ENCODE assay signal across 23 mouse cellular contexts in genomic region chr4:95771542-95771941, GRCm38 (mm10).
A peak's percentile ranks its signal among the peaks of the same experiment; 100 is the strongest.
DNase-seq lines count a peak whose midpoint lies in the region; ATAC-seq and TF ChIP-seq lines count a peak whose summit lies in the region.
"Had no signal": no experiment of that assay in that cellular context is flagged by ENCODE, and none has a peak within 500 bp of the region (broad histone marks: within the 10 kb centered on the region; RNA-seq: fewer than 3 reads in every experiment).

No protein-coding gene starts in this region.

- DNase-seq in heart, embryonic 10.5 days (ENCODE audit: low spot score), result no peak
- DNase-seq in heart, adult 18-20 months, result no peak
- DNase-seq in kidney, postnatal 4 days, result no peak
- no peak for DNase-seq in embryonic facial prominence, embryonic 10.5 days (ENCODE audit: low spot score)
- no peak for DNase-seq in frontal cortex, postnatal 36 days (ENCODE audit: low spot score in 2 of 2)
- DNase-seq: adrenal gland, adult 8-10 months; adrenal gland, postnatal 36 days; B cell, adult 2 months; cerebellum, adult 2 months; cerebellum, postnatal 10 days; gastrocnemius, postnatal 14 days; heart, postnatal 36 days had no signal

- no peaks in the 10 kb centered on the region for H3K27me3 ChIP-seq in heart, embryonic 10.5 days (ENCODE audit: insufficient read depth, poor library complexity, severe bottlenecking)
- no peaks in the 10 kb centered on the region for H3K27me3 ChIP-seq in kidney, embryonic 15.5 days
- H3K27me3 ChIP-seq in embryonic facial prominence, embryonic 10.5 days (replicated peaks; ENCODE audit: low read depth, poor library complexity, severe bottlenecking), result no peaks in the 10 kb centered on the region
- no peaks in the 10 kb centered on the region for H3K27me3 ChIP-seq in intestine, postnatal 0 days (replicated peaks; ENCODE audit: control insufficient read depth, insufficient read depth, low read length)
- H3K27me3 ChIP-seq: embryonic facial prominence, embryonic 15.5 days; heart, embryonic 13.5 days; hindbrain, embryonic 12.5 days had no signal

- H3K27ac ChIP-seq in heart, embryonic 10.5 days, result 0 out of 2 replicates have a peak overlapping the region, but pooled peaks have one; percentile 0
- H3K27ac ChIP-seq in kidney, embryonic 15.5 days, result peak overlapping the region; percentile 19; the same call in 1 of the 2 replicates
- peak overlapping the region; percentile 63; the same call in 1 of the 2 replicates for H3K27ac ChIP-seq in embryonic facial prominence, embryonic 10.5 days (replicated peaks)
- H3K27ac ChIP-seq in intestine, postnatal 0 days (ENCODE audit: low read depth, low read length), result peak overlapping the region; percentile 52; the same call in 1 of the 2 replicates
- H3K27ac ChIP-seq: embryonic facial prominence, embryonic 15.5 days; heart, embryonic 13.5 days; hindbrain, embryonic 12.5 days; hindbrain, postnatal 0 days had no signal

- H3K9ac ChIP-seq in kidney, embryonic 15.5 days, result no peak overlapping the region
- no peak overlapping the region for H3K9ac ChIP-seq in intestine, postnatal 0 days (ENCODE audit: low read depth, low read length)
- H3K9ac ChIP-seq: embryonic facial prominence, embryonic 15.5 days; heart, embryonic 13.5 days; hindbrain, embryonic 12.5 days had no signal

- peaks cover 22% of the 10 kb centered on the region for H3K4me1 ChIP-seq in heart, embryonic 10.5 days
- 0 out of 2 replicates have a peak, but pooled peaks cover 2% of the 10 kb centered on the region for H3K4me1 ChIP-seq in kidney, embryonic 15.5 days
- H3K4me1 ChIP-seq in embryonic facial prominence, embryonic 10.5 days, result peaks cover 24% of the 10 kb centered on the region
- peaks cover 3% of the 10 kb centered on the region for H3K4me1 ChIP-seq in intestine, postnatal 0 days (replicated peaks; ENCODE audit: control insufficient read depth, insufficient read depth, low read length)
- H3K4me1 ChIP-seq: embryonic facial prominence, embryonic 15.5 days had no signal

- 91% methylated on average over 3 of the region's 3 CpGs for WGBS in heart, embryonic 10.5 days
- 84% methylated on average over 3 of the region's 3 CpGs for WGBS in kidney, embryonic 15.5 days
- WGBS in embryonic facial prominence, embryonic 10.5 days, result 91% methylated on average over 3 of the region's 3 CpGs
- WGBS in intestine, postnatal 0 days, result 37% methylated on average over 3 of the region's 3 CpGs

- ATAC-seq in kidney, embryonic 15.5 days (replicated peaks; ENCODE audit: low FRiP score), result 0 out of 2 replicates have a peak, but pooled peaks have one; percentile 7
- ATAC-seq in intestine, postnatal 0 days, result peak; percentile 69
- ATAC-seq: CD4-positive, CD25-positive, alpha-beta regulatory T cell, adult 4 months; forebrain, embryonic 14.5 days; hindbrain, postnatal 0 days had no signal

- no peak for TF ChIP-seq CTCF in intestine, postnatal 0 days (IDR thresholded peaks at IDR 0.05; ENCODE audit: low read depth)

- H3K9me3 ChIP-seq in heart, embryonic 10.5 days, result no peaks in the 10 kb centered on the region
- no peaks in the 10 kb centered on the region for H3K9me3 ChIP-seq in kidney, embryonic 15.5 days (replicated peaks)
- no peaks in the 10 kb centered on the region for H3K9me3 ChIP-seq in embryonic facial prominence, embryonic 10.5 days
- no peaks in the 10 kb centered on the region for H3K9me3 ChIP-seq in intestine, postnatal 0 days (ENCODE audit: control insufficient read depth)
- H3K9me3 ChIP-seq: embryonic facial prominence, embryonic 15.5 days; forebrain, embryonic 10.5 days; heart, embryonic 13.5 days; hindbrain, embryonic 12.5 days had no signal

- no peaks in the 10 kb centered on the region for H3K36me3 ChIP-seq in heart, embryonic 10.5 days
- no peaks in the 10 kb centered on the region for H3K36me3 ChIP-seq in kidney, embryonic 15.5 days
- no peaks in the 10 kb centered on the region for H3K36me3 ChIP-seq in embryonic facial prominence, embryonic 10.5 days (replicated peaks)
- H3K36me3 ChIP-seq in intestine, postnatal 0 days (ENCODE audit: control insufficient read depth, insufficient read depth), result no peaks in the 10 kb centered on the region
- H3K36me3 ChIP-seq: embryonic facial prominence, embryonic 15.5 days; forebrain, embryonic 10.5 days; G1E; heart, embryonic 13.5 days; hindbrain, embryonic 12.5 days had no signal

- no peak overlapping the region for H3K4me2 ChIP-seq in kidney, embryonic 15.5 days
- no peak overlapping the region for H3K4me2 ChIP-seq in intestine, postnatal 0 days (replicated peaks; ENCODE audit: low read depth)
- H3K4me2 ChIP-seq: embryonic facial prominence, embryonic 15.5 days; heart, embryonic 13.5 days; hindbrain, embryonic 12.5 days had no signal

- H3K4me3 ChIP-seq in heart, embryonic 10.5 days, result no peak overlapping the region
- no peak overlapping the region for H3K4me3 ChIP-seq in kidney, embryonic 15.5 days (replicated peaks)
- H3K4me3 ChIP-seq in embryonic facial prominence, embryonic 10.5 days, result no peak overlapping the region
- H3K4me3 ChIP-seq in intestine, postnatal 0 days (ENCODE audit: low read depth, low read length), result no peak overlapping the region
- H3K4me3 ChIP-seq: embryonic facial prominence, embryonic 15.5 days; erythroblast, embryonic 14.5 days; forebrain, embryonic 10.5 days; heart, embryonic 13.5 days; hindbrain, embryonic 12.5 days had no signal

Comparison
In these comparisons a context has a peak if more than half of its experiments do, and no peak if none do; other contexts are left out.
1. H3K27ac ChIP-seq: peak in every context shown above with its lines; median percentile 63 in embryonic facial prominence, embryonic 10.5 days; 52 in intestine, postnatal 0 days; 19 in kidney, embryonic 15.5 days; 0 in heart, embryonic 10.5 days.